Mouse (Mus musculus) MEL (cell line): ENCODE measurements around the gene Eif2ak1.

Source experiments
- BHLHE40 ChIP-seq: IDR thresholded peaks from 2 replicates; pipeline ENCODE4 v1.6.1; 2012; ENCODE audit warnings: low read depth, mild to moderate bottlenecking, inconsistent platforms, low read length, improper control_type of control experiment, borderline replicate concordance
- CHD2 ChIP-seq: IDR thresholded peaks from 2 replicates; pipeline ENCODE4 v1.6.1; 2011; ENCODE audit warnings: low read length, improper control_type of control experiment
- CTCF ChIP-seq, 3 experiments: IDR thresholded peaks in 2 of 3; conservative IDR thresholded peaks in 1 of 3; 2 replicates each; pipeline ENCODE4 v1.5.1; 2011 to 2012; ENCODE audit warnings: low read length in 3 of 3, low read depth in 2 of 3, mild to moderate bottlenecking in 2 of 3, improper control_type of control experiment in 1 of 3, inconsistent platforms in 1 of 3, mixed read lengths in 1 of 3, moderate library complexity in 1 of 3; ENCODE audit not compliant: control insufficient read depth in 1 of 3, insufficient read depth in 1 of 3, poor library complexity in 1 of 3, severe bottlenecking in 1 of 3
- EP300 ChIP-seq, 2 experiments: IDR thresholded peaks; 2 replicates each; pipeline ENCODE4 v1.6.1; 2011; ENCODE audit warnings: improper control_type of control experiment in 2 of 2, low read length in 2 of 2, low read depth in 1 of 2, mild to moderate bottlenecking in 1 of 2
- GATA1 ChIP-seq: IDR thresholded peaks from 2 replicates; pipeline ENCODE4 v1.6.1; 2011; ENCODE audit warnings: low read depth, low read length, improper control_type of control experiment
- HCFC1 ChIP-seq: IDR thresholded peaks from 2 replicates; pipeline ENCODE4 v1.6.1; 2012; ENCODE audit warnings: low read depth, mild to moderate bottlenecking, inconsistent platforms, low read length, improper control_type of control experiment, moderate library complexity
- KAT2A ChIP-seq: conservative IDR thresholded peaks from 2 replicates; pipeline ENCODE4 v1.6.1; 2012; ENCODE audit warnings: low read depth, low read length, improper control_type of control experiment, inconsistent platforms
- MAX ChIP-seq: IDR thresholded peaks from 2 replicates; pipeline ENCODE4 v1.6.1; 2011; ENCODE audit warnings: low read length, improper control_type of control experiment
- MYC ChIP-seq: IDR thresholded peaks from 2 replicates; pipeline ENCODE4 v1.6.1; 2011; ENCODE audit warnings: low read depth, mild to moderate bottlenecking, low read length, improper control_type of control experiment, moderate library complexity
- POLR2A ChIP-seq, 2 experiments: IDR thresholded peaks; 2 replicates each; pipeline ENCODE4 v1.6.1; 2011 to 2012; ENCODE audit warnings: low read length in 2 of 2, mild to moderate bottlenecking in 2 of 2, control low read depth in 1 of 2, improper control_type of control experiment in 1 of 2, low read depth in 1 of 2, moderate library complexity in 1 of 2; ENCODE audit not compliant: control insufficient read depth in 1 of 2, insufficient read depth in 1 of 2, poor library complexity in 1 of 2
- RCOR1 ChIP-seq: IDR thresholded peaks from 2 replicates; pipeline ENCODE4 v1.6.1; 2012; ENCODE audit warnings: low read depth, mild to moderate bottlenecking, inconsistent platforms, low read length, improper control_type of control experiment
- TAL1 ChIP-seq: IDR thresholded peaks from 2 replicates; pipeline ENCODE4 v1.6.1; 2012; ENCODE audit warnings: mild to moderate bottlenecking, inconsistent platforms, low read length, moderate library complexity, mixed read lengths

DNA sequence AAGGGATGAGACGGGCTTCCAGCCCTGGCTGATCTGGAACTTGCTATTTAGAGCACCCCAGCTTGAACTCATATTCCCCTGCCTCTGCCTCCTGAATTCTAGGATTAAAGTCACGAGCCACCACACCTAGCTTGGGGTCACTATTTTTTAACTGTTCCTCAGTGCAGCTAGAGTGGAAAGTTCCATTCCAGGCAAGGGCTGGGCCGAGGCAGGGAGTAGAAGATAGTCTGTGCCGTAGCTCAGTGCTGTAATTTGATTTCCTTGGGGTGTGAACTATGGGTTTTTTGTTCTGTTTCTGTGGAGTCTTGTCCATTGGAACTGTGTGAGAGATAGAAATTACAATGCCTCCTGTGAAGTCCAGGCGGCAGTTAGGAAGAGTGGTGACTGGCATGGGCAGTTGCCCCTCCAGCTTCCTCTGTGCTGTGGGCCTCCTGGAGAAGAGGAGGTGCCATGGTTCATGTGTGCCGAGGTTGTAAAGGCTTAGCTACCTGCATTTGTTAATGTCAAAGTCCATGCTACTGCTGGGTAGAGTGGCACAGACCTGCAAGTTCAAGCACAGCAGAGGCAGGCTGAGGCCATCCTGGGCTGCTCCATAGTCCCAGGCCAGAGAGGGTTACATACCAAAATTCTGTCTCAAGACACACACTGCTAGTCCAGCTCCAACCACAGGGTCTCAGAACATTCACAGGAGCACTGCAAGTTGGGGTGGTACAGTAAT lies 114.4 kb downstream of the Eif2ak1 start:
- TF ChIP-seq CTCF (IDR thresholded peaks at IDR 0.05 in 2 of 3, conservative IDR thresholded peaks at IDR 0.05 in 1 of 3; ENCODE audit: control insufficient read depth in 1 of 3, insufficient read depth in 1 of 3, low read depth in 2 of 3, low read length in 3 of 3, poor library complexity in 1 of 3, severe bottlenecking in 1 of 3) = no peak
- TF ChIP-seq MYC = no peak
- TF ChIP-seq RCOR1 = no peak
- TF ChIP-seq POLR2A (IDR thresholded peaks at IDR 0.05; ENCODE audit: control insufficient read depth in 1 of 2, insufficient read depth in 1 of 2, low read depth in 1 of 2, low read length in 2 of 2, poor library complexity in 1 of 2) = no peak
- no peak for TF ChIP-seq EP300 (IDR thresholded peaks at IDR 0.05; ENCODE audit: low read depth in 1 of 2, low read length in 2 of 2)
- no peak for TF ChIP-seq KAT2A
- no peak for TF ChIP-seq TAL1
- no peak for TF ChIP-seq HCFC1
- TF ChIP-seq CHD2 = no peak
- no peak for TF ChIP-seq MAX
- TF ChIP-seq BHLHE40 = no peak
- TF ChIP-seq GATA1 = no peak
